Mouse (Mus musculus): Measurements from ENCODE around the gene Coa5. TPM values are rescaled to one million over a fixed set of nuclear protein-coding genes. Genes with fewer than 3 reads are reported as not detected.

Gene Coa5
- 44.0 and 52.8 TPM in 2 replicates for polyA plus RNA-seq (2021; fragmentation: Nextera tagmentation)
- long read RNA-seq, experiment 1, transcript Coa5-201 (3 exons, 3,863 nt), result major isoform, 446 of 494 reads
- long read RNA-seq, experiment 1, partial matches to known transcripts, result 2 of 494 reads
- long read RNA-seq, experiment 1, other reads (novel, unspliced or antisense), result 46 of 494 reads
- long read RNA-seq, experiment 2, transcript Coa5-201 (3 exons, 3,863 nt), result major isoform, 58 of 79 reads
- long read RNA-seq, experiment 2, partial matches to known transcripts, result 0 of 79 reads
- long read RNA-seq, experiment 2, other reads (novel, unspliced or antisense), result 21 of 79 reads

GRCm38 (mm10) chr1:37429366-37430296 is at the start of gene Coa5, which contains the start of gene Unc50:
TSS of gene Coa5 (minus strand) at chr1:37430103.
TSS of gene Unc50 (plus strand) at chr1:37430139.

Other genes with a start within 250 kb of the Coa5 start
- gene Cnga3, start 215.7 kb downstream of the Coa5 start, polyA plus RNA-seq (2021; fragmentation: Nextera tagmentation), result not detected in 2 replicates
- gene Inpp4a, start 130.2 kb downstream of the Coa5 start, polyA plus RNA-seq (2021; fragmentation: Nextera tagmentation), result 153 and 198 TPM in 2 replicates
- 74.1 and 105 TPM in 2 replicates for gene Unc50, start within 50 bp of the Coa5 start, polyA plus RNA-seq (2021; fragmentation: Nextera tagmentation)
- 43.9 and 49.8 TPM in 2 replicates for gene Mgat4a, start 110.9 kb upstream of the Coa5 start, polyA plus RNA-seq (2021; fragmentation: Nextera tagmentation)

Data from left cerebral cortex, adult 6 months (tissue).